Mouse (Mus musculus): ENCODE data around the gene Gabrd. TPM values are rescaled to one million over a fixed set of nuclear protein-coding genes. Genes with fewer than 3 reads are reported as not detected.

The Gabrd gene
- polyA plus RNA-seq, 1 experiment from 2014 or later, result not detected

DNA sequence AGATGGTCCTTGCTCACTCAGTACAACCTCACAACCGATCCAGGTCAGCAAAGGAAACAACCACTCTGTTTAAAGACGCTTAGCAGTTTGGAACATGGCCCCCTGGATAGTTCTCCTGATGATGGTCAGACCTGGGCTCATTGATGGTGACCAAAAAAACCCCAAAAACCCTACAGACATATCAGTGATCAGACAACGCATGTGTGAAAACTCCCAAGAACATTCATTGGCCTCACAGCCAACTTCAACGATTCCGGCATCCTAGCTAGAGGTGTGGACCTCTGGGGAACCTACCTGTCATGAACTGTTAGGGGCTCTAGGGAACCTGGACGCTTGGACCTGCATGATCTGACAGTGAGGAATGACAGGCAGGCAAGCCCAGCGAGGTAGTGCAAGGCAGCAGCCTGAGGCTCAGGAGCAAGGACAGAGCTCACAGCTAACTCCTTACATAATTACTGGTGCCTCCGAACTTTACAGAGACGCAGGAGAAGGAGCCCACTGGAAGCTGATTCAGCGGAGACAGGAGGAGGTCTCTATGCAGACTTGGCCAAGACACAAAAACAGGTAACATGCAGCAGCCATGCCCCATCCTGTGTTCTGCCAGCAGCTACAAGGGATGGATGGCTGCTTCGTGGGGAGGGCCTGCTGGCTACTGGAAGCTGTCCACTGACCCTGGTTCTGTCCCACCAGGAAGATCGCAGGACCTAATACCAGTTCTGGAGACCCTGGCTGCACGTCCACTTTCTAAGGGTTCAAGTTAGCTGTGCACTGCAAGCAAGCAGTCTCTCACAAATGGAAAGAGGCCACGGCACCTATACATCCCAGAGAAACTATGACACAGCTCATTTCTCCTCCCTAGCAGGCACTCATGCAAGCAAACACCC lies 54.3 kb downstream of the Gabrd start:
- Histone ChIP-seq H3K27me3 (replicated peaks) (peaks cover 45% of the 10 kb centered on the region), H3K4me3 (no peak overlapping the region), H3K9me3 (no peaks in the 10 kb centered on the region), H3K9ac (no peak overlapping the region), H3K4me1 (peaks cover 20% of the 10 kb centered on the region), H3K36me3 (no peaks in the 10 kb centered on the region), H3K4me2 (no peak overlapping the region), H3K27ac (replicated peaks) (no peak overlapping the region)
- WGBS, result 74% methylated on average over 14 of the region's 14 CpGs
- ATAC-seq (ENCODE audit: extremely low read depth, insufficient number of reproducible peaks, low FRiP score, low TSS enrichment), result no peak

GRCm38 (mm10) chr4:155336284-155337050 lies 61.4 kb downstream of the Gabrd start:
- no peaks in the 10 kb centered on the region for H3K27me3 ChIP-seq (replicated peaks)
- H3K9ac ChIP-seq, result no peak overlapping the region
- H3K4me1 ChIP-seq, result no peaks in the 10 kb centered on the region
- no peak overlapping the region for H3K27ac ChIP-seq (replicated peaks)
- no peaks in the 10 kb centered on the region for H3K36me3 ChIP-seq
- no peak overlapping the region for H3K4me3 ChIP-seq
- ATAC-seq (ENCODE audit: extremely low read depth, insufficient number of reproducible peaks, low FRiP score, low TSS enrichment), result no peak
- H3K9me3 ChIP-seq, result no peaks in the 10 kb centered on the region
- WGBS, result 78% methylated on average over 12 of the region's 12 CpGs
- H3K4me2 ChIP-seq, result no peak overlapping the region

Other genes starting within 250 kb of the Gabrd start
- 10.1 and 10.2 TPM in 2 replicates for gene Ski, start 175.5 kb downstream of the Gabrd start, polyA plus RNA-seq (2015; fragmentation: Nextera tagmentation; extraction: Ambion mirVana)
- 63.2 and 71.1 TPM in 2 replicates for gene Faap20, start 148.3 kb downstream of the Gabrd start, polyA plus RNA-seq (2015; fragmentation: Nextera tagmentation; extraction: Ambion mirVana)
- gene Prkcz, start 36.8 kb downstream of the Gabrd start, polyA plus RNA-seq (2015; fragmentation: Nextera tagmentation; extraction: Ambion mirVana), result 7.2 TPM in 2 replicates
- 0.89 and 1.3 TPM in 2 replicates for gene Cfap74, start 11.1 kb upstream of the Gabrd start, polyA plus RNA-seq (2015; fragmentation: Nextera tagmentation; extraction: Ambion mirVana)
- not detected in 2 replicates for gene Tmem52, start 71.0 kb upstream of the Gabrd start, polyA plus RNA-seq (2015; fragmentation: Nextera tagmentation; extraction: Ambion mirVana)
- 345 and 378 TPM in 2 replicates for gene Gnb1, start 93.2 kb upstream of the Gabrd start, polyA plus RNA-seq (2015; fragmentation: Nextera tagmentation; extraction: Ambion mirVana)
- 45.0 and 49.3 TPM in 2 replicates for gene Nadk, start 164.3 kb upstream of the Gabrd start, polyA plus RNA-seq (2015; fragmentation: Nextera tagmentation; extraction: Ambion mirVana)
- gene Slc35e2, start 203.3 kb upstream of the Gabrd start, polyA plus RNA-seq (2015; fragmentation: Nextera tagmentation; extraction: Ambion mirVana), result 5.7 and 6.2 TPM in 2 replicates
- 39.6 and 40.2 TPM in 2 replicates for gene Cdk11b, start 226.7 kb upstream of the Gabrd start, polyA plus RNA-seq (2015; fragmentation: Nextera tagmentation; extraction: Ambion mirVana)
- not detected in 2 replicates for gene Gm10563, start 247.3 kb upstream of the Gabrd start, polyA plus RNA-seq (2015; fragmentation: Nextera tagmentation; extraction: Ambion mirVana)